Mouse (Mus musculus): ENCODE measurements around the gene Iqgap3.

The Iqgap3 gene

GRCm38 (mm10) chr3:88081345-88082223 lies at the start of gene Iqgap3:
TSS of gene Iqgap3 (plus strand) at chr3:88081971.
- peak; percentile 95 for DNase-seq

GRCm38 (mm10) chr3:88033506-88033905 lies 48.3 kb upstream of the Iqgap3 start:
- DNase-seq, result no peak

GRCm38 (mm10) chr3:88035561-88036293 lies 46.0 kb upstream of the Iqgap3 start:
- DNase-seq, result no peak

GRCm38 (mm10) chr3:88042661-88043421 lies 38.9 kb upstream of the Iqgap3 start, which contains the start of gene Gpatch4:
TSS of gene Gpatch4 (plus strand) at chr3:88043108.
- DNase-seq, result peak; percentile 92

GRCm38 (mm10) chr3:88049532-88049931 lies 32.2 kb upstream of the Iqgap3 start:
- no peak for DNase-seq

GRCm38 (mm10) chr3:88057030-88057429 lies 24.7 kb upstream of the Iqgap3 start:
- DNase-seq, result no peak

GRCm38 (mm10) chr3:88057902-88058696 lies 23.7 kb upstream of the Iqgap3 start, which contains the start of gene Naxe:
TSS of gene Naxe (minus strand) at chr3:88058495.
- peak; percentile 91 for DNase-seq

- no peak for DNase-seq
Measured at GRCm38 (mm10) chr3:88068386-88068785, 13.4 kb upstream of the Iqgap3 start.

GRCm38 (mm10) chr3:88071783-88072182 lies 10.0 kb upstream of the Iqgap3 start:
- DNase-seq, result peak; percentile 89

GRCm38 (mm10) chr3:88073631-88074030 lies 8.1 kb upstream of the Iqgap3 start:
- no peak for DNase-seq

GRCm38 (mm10) chr3:88074351-88074750 lies 7.4 kb upstream of the Iqgap3 start:
- no peak for DNase-seq

- DNase-seq, result no peak
Measured at GRCm38 (mm10) chr3:88074766-88075165, 7.0 kb upstream of the Iqgap3 start.

GRCm38 (mm10) chr3:88077441-88077840 lies 4.3 kb upstream of the Iqgap3 start:
- DNase-seq, result no peak

- no peak for DNase-seq
Measured at GRCm38 (mm10) chr3:88078204-88078603, 3.6 kb upstream of the Iqgap3 start, which contains the start of gene Ttc24. TSS of gene Ttc24 (minus strand) at chr3:88078304.

GRCm38 (mm10) chr3:88082224-88082618 lies 450 bp downstream of the Iqgap3 start:
- DNase-seq, result peak; percentile 19

- DNase-seq, result no peak
Measured at GRCm38 (mm10) chr3:88082663-88083062, 892 bp downstream of the Iqgap3 start.

GRCm38 (mm10) chr3:88084001-88084400 lies 2.2 kb downstream of the Iqgap3 start:
- no peak for DNase-seq

- no peak for DNase-seq
Measured at GRCm38 (mm10) chr3:88085459-88085858, 3.7 kb downstream of the Iqgap3 start.

- peak; percentile 42 for DNase-seq
Measured at GRCm38 (mm10) chr3:88087688-88088087, 5.9 kb downstream of the Iqgap3 start.

GRCm38 (mm10) chr3:88090106-88090505 lies 8.3 kb downstream of the Iqgap3 start:
- DNase-seq, result no peak

- DNase-seq, result no peak
Measured at GRCm38 (mm10) chr3:88090616-88091015, 8.8 kb downstream of the Iqgap3 start.

- DNase-seq, result no peak
Measured at GRCm38 (mm10) chr3:88094126-88094525, 12.4 kb downstream of the Iqgap3 start.
